Mouse (Mus musculus) lung, postnatal 0 days (tissue): Measurements from ENCODE around the gene Gng7. TPM values are rescaled to one million over a fixed set of nuclear protein-coding genes. Genes with fewer than 3 reads are reported as not detected.
A peak's percentile ranks its signal among the peaks of the same experiment; 100 is the strongest.

Source experiments
- ATAC-seq: fragments of 200-750 bp; cut with Nextera tagmentation; 2 replicates; pipeline ENCODE4 v1.8.0; 2017; ENCODE audit warnings: moderate library complexity
- DNase-seq: peaks from one replicate; pipeline ENCODE4 v3.0.0-alpha.2; 2016; ENCODE audit warnings: low spot score
- H3K27ac ChIP-seq: fragments of 300-500 bp; sonication (generic); 2 replicates; pipeline ENCODE4 v1.5.1; 2014; ENCODE audit warnings: antibody characterized with exemption, mild to moderate bottlenecking, low read length, mixed read lengths
- H3K27me3 ChIP-seq: fragments of 300-500 bp; sonication (generic); replicated peaks from 2 replicates; pipeline ENCODE4 v1.6.1; 2014; ENCODE audit warnings: low read length, mixed read lengths; ENCODE audit not compliant: insufficient read depth
- H3K36me3 ChIP-seq: fragments of 300-500 bp; sonication (generic); 2 replicates; pipeline ENCODE4 v1.6.1; 2014; ENCODE audit warnings: low read length, mixed read lengths; ENCODE audit not compliant: insufficient read depth
- H3K4me1 ChIP-seq: fragments of 300-500 bp; sonication (generic); 2 replicates; pipeline ENCODE4 v1.6.1; 2014; ENCODE audit warnings: antibody characterized with exemption, low read depth, low read length, mixed read lengths; ENCODE audit not compliant: insufficient read depth
- H3K4me2 ChIP-seq: fragments of 300-500 bp; sonication (generic); replicated peaks from 2 replicates; pipeline ENCODE4 v1.6.1; 2014; ENCODE audit warnings: low read depth, mild to moderate bottlenecking, low read length, moderate library complexity, mixed read lengths
- H3K4me3 ChIP-seq: fragments of 300-500 bp; sonication (generic); 2 replicates; pipeline ENCODE4 v1.5.1; 2014; ENCODE audit warnings: low read depth, low read length
- H3K9ac ChIP-seq: fragments of 300-500 bp; sonication (generic); replicated peaks from 2 replicates; pipeline ENCODE4 v1.6.1; 2014; ENCODE audit warnings: low read depth, mild to moderate bottlenecking
- H3K9me3 ChIP-seq: fragments of 300-500 bp; sonication (generic); 2 replicates; pipeline ENCODE4 v1.6.1; 2016; ENCODE audit warnings: low read length, mixed read lengths
- CTCF ChIP-seq: IDR thresholded peaks from 2 replicates; pipeline ENCODE4 v1.5.1; 2016; ENCODE audit warnings: antibody characterized with exemption, mild to moderate bottlenecking
- EP300 ChIP-seq: IDR thresholded peaks from 2 replicates; pipeline ENCODE4 v1.6.1; 2016; ENCODE audit warnings: antibody characterized with exemption, mild to moderate bottlenecking, control low read depth
- WGBS: fragments of 180-500 bp; shearing (Covaris S2); extraction: QIAGEN DNeasy Blood & Tissue Kit; methylation state at CpG from one replicate; pipeline ENCODE4 v1.1.7; 2014; 5-methylcytosine and 5-hydroxymethylcytosine counted together
- polyA plus RNA-seq: library from polyadenylated mRNA; unstranded; fragments of >200 nt; fragmentation: Nextera tagmentation; extraction: Ambion mirVana; gene quantifications from 2 replicates; pipeline ENCODE4 v1.2.1, GENCODE M21; 2015

The Gng7 gene
- polyA plus RNA-seq, 1 experiment from 2014 or later: 1.0 TPM

- WGBS: 25% methylated on average over 6 of the region's 6 CpGs
- no peaks in the 10 kb centered on the region for H3K9me3 ChIP-seq
- TF ChIP-seq EP300: 0 out of 2 replicates have a peak, but pooled peaks have one; percentile 52
- no peak for TF ChIP-seq CTCF
- no peak overlapping the region for H3K9ac ChIP-seq
- peak overlapping the region; percentile 15; the same call in 1 of the 2 replicates for H3K27ac ChIP-seq
- no peak overlapping the region for H3K4me3 ChIP-seq
- DNase-seq: peak; percentile 92
- no peaks in the 10 kb centered on the region for H3K27me3 ChIP-seq
- H3K4me1 ChIP-seq: peaks cover 12% of the 10 kb centered on the region
- H3K4me2 ChIP-seq: no peak overlapping the region
- H3K36me3 ChIP-seq: no peaks in the 10 kb centered on the region
- peak; percentile 77 for ATAC-seq
These were observed 66.2 kb downstream of the Gng7 start for GRCm38 (mm10) chr10:80948570-80948969.

- H3K27ac ChIP-seq: peak overlapping the region; percentile 15
- 21% methylated on average over 2 of the region's 2 CpGs for WGBS
- H3K4me2 ChIP-seq: no peak overlapping the region
- peak; percentile 28; the same call in 1 of the 2 replicates for ATAC-seq
- peak; percentile 37 for DNase-seq
- no peaks in the 10 kb centered on the region for H3K27me3 ChIP-seq
- TF ChIP-seq EP300 (no peak), CTCF (no peak)
- H3K36me3 ChIP-seq: no peaks in the 10 kb centered on the region
- no peak overlapping the region for H3K9ac ChIP-seq
- no peaks in the 10 kb centered on the region for H3K9me3 ChIP-seq
- no peak overlapping the region for H3K4me3 ChIP-seq
- H3K4me1 ChIP-seq: peaks cover 12% of the 10 kb centered on the region
These were observed 66.9 kb downstream of the Gng7 start for GRCm38 (mm10) chr10:80947802-80948201.

GRCm38 (mm10) chr10:80946684-80947437, 67.9 kb downstream of the Gng7 start:
- peak overlapping the region; percentile 15; the same call in 1 of the 2 replicates for H3K27ac ChIP-seq
- no peak overlapping the region for H3K9ac ChIP-seq

GRCm38 (mm10) chr10:80944231-80944630, 70.5 kb downstream of the Gng7 start:
- H3K4me1 ChIP-seq: peaks cover 29% of the 10 kb centered on the region
- 71% methylated on average over 5 of the region's 5 CpGs for WGBS
- H3K27ac ChIP-seq: no peak overlapping the region
- no peak for TF ChIP-seq EP300
- no peak for TF ChIP-seq CTCF
- no peak overlapping the region for H3K9ac ChIP-seq
- H3K36me3 ChIP-seq: no peaks in the 10 kb centered on the region
- no peak for ATAC-seq
- H3K9me3 ChIP-seq: no peaks in the 10 kb centered on the region
- no peak for DNase-seq
- H3K27me3 ChIP-seq: no peaks in the 10 kb centered on the region
- H3K4me2 ChIP-seq: no peak overlapping the region
- no peak overlapping the region for H3K4me3 ChIP-seq

More at GRCm38 (mm10) chr10:80946684-80947437, 67.9 kb downstream of the Gng7 start:
- DNase-seq (peak; percentile 60), ATAC-seq (peak; percentile 39)
- 46% methylated on average over 14 of the region's 14 CpGs for WGBS
- Histone ChIP-seq H3K4me3 (no peak overlapping the region), H3K36me3 (no peaks in the 10 kb centered on the region), H3K9me3 (no peaks in the 10 kb centered on the region), H3K4me2 (no peak overlapping the region), H3K27me3 (no peaks in the 10 kb centered on the region), H3K4me1 (peaks cover 12% of the 10 kb centered on the region)
- TF ChIP-seq EP300 (peak; percentile 54), CTCF (peak; percentile 67)

GRCm38 (mm10) chr10:80943701-80944100, 71.0 kb downstream of the Gng7 start:
- Histone ChIP-seq H3K9me3 (no peaks in the 10 kb centered on the region), H3K4me1 (peaks cover 31% of the 10 kb centered on the region), H3K4me3 (no peak overlapping the region), H3K27ac (no peak overlapping the region), H3K27me3 (no peaks in the 10 kb centered on the region), H3K4me2 (no peak overlapping the region), H3K9ac (no peak overlapping the region), H3K36me3 (no peaks in the 10 kb centered on the region)
- ATAC-seq (no peak), DNase-seq (peak; percentile 7)
- no peak for TF ChIP-seq CTCF
- TF ChIP-seq EP300: no peak
- 56% methylated on average over 9 of the region's 9 CpGs for WGBS

GRCm38 (mm10) chr10:80942919-80943318, 71.8 kb downstream of the Gng7 start:
- 62% methylated on average over 8 of the region's 8 CpGs for WGBS
- Histone ChIP-seq H3K4me1 (peaks cover 35% of the 10 kb centered on the region), H3K27ac (no peak overlapping the region), H3K4me3 (no peak overlapping the region), H3K9me3 (no peaks in the 10 kb centered on the region), H3K27me3 (no peaks in the 10 kb centered on the region), H3K4me2 (no peak overlapping the region), H3K9ac (no peak overlapping the region), H3K36me3 (no peaks in the 10 kb centered on the region)
- ATAC-seq (no peak), DNase-seq (no peak)
- TF ChIP-seq CTCF (no peak), EP300 (no peak)
